Mouse (Mus musculus) spleen, adult 2 months (tissue): ENCODE data around the gene Krt10. TPM values are rescaled to one million over a fixed set of nuclear protein-coding genes. Genes with fewer than 3 reads are reported as not detected.

ENCODE experiments used
- DNase-seq, 2 experiments: peaks; one replicate each; pipeline versions ENCODE4 v3.0.0 to v3.0.0-alpha.2; 2012 to 2021; ENCODE audit warnings: low spot score in 2 of 2, low read depth in 1 of 2
- H3K27ac ChIP-seq: fragments of 200-500 bp; 2 replicates; pipeline ENCODE4 v1.5.1; 2012; ENCODE audit warnings: low read length, inconsistent platforms; ENCODE audit not compliant: insufficient read depth
- H3K27me3 ChIP-seq: fragments of 200-500 bp; 2 replicates; pipeline ENCODE4 v1.6.1; 2012; ENCODE audit warnings: mild to moderate bottlenecking, moderate library complexity, low read length, inconsistent platforms; ENCODE audit not compliant: control insufficient read depth, insufficient read depth
- H3K36me3 ChIP-seq: fragments of 200-500 bp; 2 replicates; pipeline ENCODE4 v1.6.1; 2012; ENCODE audit warnings: mild to moderate bottlenecking, low read length, inconsistent platforms; ENCODE audit not compliant: control insufficient read depth, insufficient read depth
- H3K4me1 ChIP-seq: fragments of 200-500 bp; 2 replicates; pipeline ENCODE4 v1.6.1; 2011; ENCODE audit warnings: inconsistent platforms; ENCODE audit not compliant: control insufficient read depth, insufficient read depth, insufficient read length
- H3K4me3 ChIP-seq: fragments of 200-500 bp; 2 replicates; pipeline ENCODE4 v1.5.1; 2011; ENCODE audit warnings: mild to moderate bottlenecking, inconsistent platforms; ENCODE audit not compliant: insufficient read depth, insufficient read length; ENCODE audit errors: extremely low read depth
- CTCF ChIP-seq: fragments of 200-500 bp; IDR thresholded peaks from 2 replicates; pipeline ENCODE4 v1.5.1; 2011; ENCODE audit warnings: mild to moderate bottlenecking, inconsistent platforms; ENCODE audit not compliant: insufficient read depth, insufficient read length, insufficient replicate concordance; ENCODE audit errors: extremely low read depth
- POLR2A ChIP-seq: fragments of 200-500 bp; IDR thresholded peaks from 2 replicates; pipeline ENCODE4 v1.6.1; 2011; ENCODE audit warnings: low read depth, low read length, inconsistent platforms
- WGBS: fragments of 180-500 bp; shearing (Covaris S2); methylation state at CpG from one replicate; pipeline ENCODE4 v1.1.7; 2018; 5-methylcytosine and 5-hydroxymethylcytosine counted together
- polyA plus RNA-seq: library from polyadenylated mRNA; depleted of rRNA; stranded (reverse); fragments of >200 nt; gene quantifications from 2 replicates; pipeline ENCODE4 v1.2.3, GENCODE M21; 2012

The Krt10 gene
- polyA plus RNA-seq, 1 experiment: 0.22 TPM

DNA sequence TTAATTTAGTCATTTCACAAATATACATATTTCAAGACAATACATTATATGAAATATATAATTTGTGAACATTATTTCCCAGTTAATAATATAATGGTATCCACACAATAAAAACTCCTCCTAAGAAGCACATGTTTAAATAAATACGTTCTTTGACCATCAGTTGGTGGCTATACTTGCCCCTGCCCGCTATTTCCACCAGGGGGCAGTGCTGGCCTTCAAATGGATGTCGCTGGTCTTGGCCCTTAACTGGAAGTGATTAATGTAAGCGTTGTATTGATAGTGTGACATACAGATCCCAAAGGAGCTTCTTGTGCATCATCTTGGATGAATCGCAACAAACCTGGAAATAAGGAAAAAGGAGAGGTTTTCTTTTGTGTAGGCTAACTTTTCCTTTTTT is 9.6 kb downstream of the Krt10 start:
- Histone ChIP-seq H3K4me1 (no peaks in the 10 kb centered on the region), H3K36me3 (no peaks in the 10 kb centered on the region), H3K27ac (no peak overlapping the region), H3K4me3 (no peak overlapping the region), H3K27me3 (no peaks in the 10 kb centered on the region)
- 13% methylated on average over 5 of the region's 5 CpGs for WGBS
- DNase-seq: peak; percentile 32 to 55
- TF ChIP-seq POLR2A (no peak), CTCF (peak; percentile 82; the same call in 1 of the 2 replicates)

- Histone ChIP-seq H3K4me3 (no peak within 1 kb of the TSS), H3K4me1 (no peaks in the 10 kb centered on the region; the same call in 1 of the 2 replicates), H3K27ac (no peak within 1 kb of the TSS), H3K36me3 (no peaks in the 10 kb centered on the region), H3K27me3 (no peaks in the 10 kb centered on the region)
- WGBS: 83% methylated on average over 13 of the region's 13 CpGs
- DNase-seq: no peak
- TF ChIP-seq CTCF: no peak
- TF ChIP-seq POLR2A: no peak
These were observed 14.4 kb downstream of the Krt10 start, which contains the start of gene Krt28 for GRCm38 (mm10) chr11:99374803-99375202. Gene Krt28 (minus strand): TSS chr11:99374903.

DNA sequence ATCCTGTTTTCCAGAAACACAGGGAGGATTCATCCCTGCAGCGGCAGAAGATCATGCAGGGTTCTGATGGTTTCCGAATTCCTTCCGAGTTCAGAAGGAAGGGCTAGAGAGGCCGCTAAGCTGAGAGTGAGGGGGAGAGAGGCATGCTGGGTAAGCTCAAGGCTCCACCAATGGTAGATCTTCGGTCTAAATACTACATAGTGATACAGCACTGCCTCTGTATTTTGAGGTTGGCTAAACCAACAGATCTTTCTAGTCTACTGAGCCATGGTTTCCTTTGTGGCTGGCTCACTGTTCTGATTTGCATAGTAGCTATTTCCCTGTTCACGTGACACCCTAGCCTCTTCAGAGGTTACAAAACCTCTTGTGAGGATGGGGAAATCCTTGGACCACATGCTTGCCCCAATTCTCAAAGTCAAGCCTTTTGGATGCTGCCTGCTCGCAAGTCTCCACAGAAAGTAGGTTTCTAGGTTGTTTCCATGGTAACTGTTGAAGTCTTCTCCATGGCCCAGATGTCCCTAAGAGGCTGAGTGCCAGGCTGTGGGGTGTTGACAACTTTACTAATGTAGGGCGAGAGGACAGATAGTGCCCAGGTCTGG is 19.2 kb downstream of the Krt10 start:
- no peak overlapping the region for H3K27ac ChIP-seq
- no peak for DNase-seq

GRCm38 (mm10) chr11:99369229-99369628 is 19.9 kb downstream of the Krt10 start:
- Histone ChIP-seq H3K4me1 (no peaks in the 10 kb centered on the region; the same call in 1 of the 2 replicates), H3K27ac (no peak overlapping the region), H3K36me3 (no peaks in the 10 kb centered on the region), H3K4me3 (no peak overlapping the region), H3K27me3 (no peaks in the 10 kb centered on the region)
- 36% methylated on average over 3 of the region's 3 CpGs for WGBS
- no peak for TF ChIP-seq CTCF
- DNase-seq: no peak

More for the DNA sequence above, 19.2 kb downstream of the Krt10 start:
- Histone ChIP-seq H3K36me3 (no peaks in the 10 kb centered on the region), H3K27me3 (no peaks in the 10 kb centered on the region), H3K4me1 (no peaks in the 10 kb centered on the region; the same call in 1 of the 2 replicates), H3K4me3 (no peak overlapping the region)
- 61% methylated on average over 8 of the region's 8 CpGs for WGBS
- no peak for TF ChIP-seq CTCF
- TF ChIP-seq POLR2A: no peak

- Histone ChIP-seq H3K27me3 (no peaks in the 10 kb centered on the region), H3K4me1 (no peaks in the 10 kb centered on the region; the same call in 1 of the 2 replicates), H3K4me3 (no peak overlapping the region), H3K27ac (no peak overlapping the region), H3K36me3 (no peaks in the 10 kb centered on the region)
- TF ChIP-seq POLR2A (no peak), CTCF (no peak)
- no peak for DNase-seq
- 56% methylated on average over 10 of the region's 10 CpGs for WGBS
These were observed 22.4 kb downstream of the Krt10 start for GRCm38 (mm10) chr11:99366791-99367190.

- no peaks in the 10 kb centered on the region for H3K27me3 ChIP-seq
- WGBS: 24% methylated on average over 9 of the region's 9 CpGs
- no peak for DNase-seq
- H3K27ac ChIP-seq: no peak overlapping the region
- no peak overlapping the region for H3K4me3 ChIP-seq
- peak; percentile 26; the same call in 1 of the 2 replicates for TF ChIP-seq CTCF
- TF ChIP-seq POLR2A: no peak
- no peaks in the 10 kb centered on the region for H3K4me1 ChIP-seq
- no peaks in the 10 kb centered on the region for H3K36me3 ChIP-seq
These were observed 24.8 kb downstream of the Krt10 start for GRCm38 (mm10) chr11:99364412-99364811.

DNA sequence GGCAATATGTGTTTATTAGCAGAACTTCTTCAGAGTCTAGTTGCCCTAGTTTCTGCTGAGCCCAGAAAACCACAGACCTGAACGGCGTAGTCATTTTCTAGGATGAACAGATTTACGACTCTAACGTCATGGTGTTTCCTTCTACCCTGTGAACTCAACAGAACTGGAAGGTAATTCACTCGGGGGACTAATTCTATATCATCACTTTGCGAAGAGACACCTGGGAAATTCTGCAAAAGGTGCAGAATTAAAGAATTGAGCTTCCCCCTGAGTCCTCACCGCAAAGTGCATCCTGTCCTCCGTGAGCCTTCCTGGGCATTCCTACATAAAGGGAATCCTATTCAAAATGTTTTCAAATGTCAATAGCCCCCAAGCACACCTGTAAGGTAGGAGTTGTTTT is 27.7 kb downstream of the Krt10 start:
- no peaks in the 10 kb centered on the region for H3K27me3 ChIP-seq
- no peak for TF ChIP-seq CTCF
- TF ChIP-seq POLR2A: no peak
- H3K4me3 ChIP-seq: no peak overlapping the region
- no peaks in the 10 kb centered on the region for H3K4me1 ChIP-seq
- H3K27ac ChIP-seq: no peak overlapping the region
- DNase-seq: no peak
- WGBS: 37% methylated on average over 8 of the region's 8 CpGs
- no peaks in the 10 kb centered on the region for H3K36me3 ChIP-seq
